Mouse (Mus musculus) embryonic facial prominence, embryonic 13.5 days (tissue): Measurements from ENCODE around the gene Rab20. TPM values are rescaled to one million over a fixed set of nuclear protein-coding genes. Genes with fewer than 3 reads are reported as not detected.

ENCODE experiments used
- ATAC-seq: fragments of 200-750 bp; cut with Nextera tagmentation; 2 replicates; pipeline ENCODE4 v1.8.0; 2017; ENCODE audit warnings: low read depth; ENCODE audit not compliant: insufficient number of reproducible peaks, insufficient read depth, low FRiP score, low TSS enrichment
- H3K27ac ChIP-seq: fragments of 300-500 bp; sonication (generic); 2 replicates; pipeline ENCODE4 v1.5.1; 2015; ENCODE audit warnings: moderate library complexity, mild to moderate bottlenecking, inconsistent platforms
- H3K27me3 ChIP-seq: fragments of 300-500 bp; sonication (generic); 2 replicates; pipeline ENCODE4 v1.6.1; 2015; ENCODE audit warnings: mild to moderate bottlenecking, inconsistent platforms
- H3K36me3 ChIP-seq: fragments of 300-500 bp; sonication (generic); 2 replicates; pipeline ENCODE4 v1.6.1; 2015; ENCODE audit warnings: mild to moderate bottlenecking, inconsistent platforms
- H3K4me1 ChIP-seq: fragments of 300-500 bp; sonication (generic); 2 replicates; pipeline ENCODE4 v1.6.1; 2015; ENCODE audit warnings: inconsistent platforms
- H3K4me2 ChIP-seq: fragments of 300-500 bp; sonication (generic); 2 replicates; pipeline ENCODE4 v1.6.1; 2015; ENCODE audit warnings: moderate library complexity, mild to moderate bottlenecking, inconsistent platforms
- H3K4me3 ChIP-seq: fragments of 300-500 bp; sonication (generic); 2 replicates; pipeline ENCODE4 v1.5.1; 2015; ENCODE audit warnings: mild to moderate bottlenecking, inconsistent platforms
- H3K9ac ChIP-seq: fragments of 300-500 bp; sonication (generic); 2 replicates; pipeline ENCODE4 v1.6.1; 2015; ENCODE audit warnings: mild to moderate bottlenecking, inconsistent platforms
- H3K9me3 ChIP-seq: fragments of 300-500 bp; sonication (generic); 2 replicates; pipeline ENCODE4 v1.6.1; 2016; ENCODE audit warnings: inconsistent platforms
- WGBS: fragments of 180-500 bp; shearing (Covaris S2); methylation state at CpG from one replicate; pipeline ENCODE4 v1.1.7; 2015; ENCODE audit warnings: mixed read lengths; 5-methylcytosine and 5-hydroxymethylcytosine counted together
- polyA plus RNA-seq: library from polyadenylated mRNA; unstranded; fragments of >200 nt; fragmentation: Nextera tagmentation; extraction: Ambion mirVana; gene quantifications from 2 replicates; pipeline ENCODE4 v1.2.1, GENCODE M21; 2015

The Rab20 gene
- polyA plus RNA-seq, 1 experiment from 2014 or later, result 0.67 TPM

GRCm38 (mm10) chr8:11463889-11464706, 14.4 kb downstream of the Rab20 start:
- Histone ChIP-seq H3K9ac (no peak overlapping the region), H3K4me1 (peaks cover 20% of the 10 kb centered on the region), H3K27ac (no peak overlapping the region), H3K36me3 (no peaks in the 10 kb centered on the region), H3K4me3 (no peak overlapping the region), H3K27me3 (no peaks in the 10 kb centered on the region), H3K9me3 (no peaks in the 10 kb centered on the region), H3K4me2 (no peak overlapping the region)
- 71% methylated on average over 12 of the region's 12 CpGs for WGBS
- no peak for ATAC-seq

GRCm38 (mm10) chr8:11463541-11463888, 15.0 kb downstream of the Rab20 start:
- H3K4me3 ChIP-seq, result no peak overlapping the region
- H3K27me3 ChIP-seq, result no peaks in the 10 kb centered on the region
- no peak overlapping the region for H3K27ac ChIP-seq
- no peaks in the 10 kb centered on the region for H3K9me3 ChIP-seq
- H3K4me1 ChIP-seq, result peaks cover 25% of the 10 kb centered on the region
- no peaks in the 10 kb centered on the region for H3K36me3 ChIP-seq
- ATAC-seq, result no peak
- WGBS, result 88% methylated on average over 2 of the region's 2 CpGs
- H3K9ac ChIP-seq, result no peak overlapping the region
- no peak overlapping the region for H3K4me2 ChIP-seq

- Histone ChIP-seq H3K9ac (no peak overlapping the region), H3K4me1 (peaks cover 33% of the 10 kb centered on the region), H3K4me2 (no peak overlapping the region), H3K36me3 (no peaks in the 10 kb centered on the region), H3K9me3 (no peaks in the 10 kb centered on the region), H3K27me3 (no peaks in the 10 kb centered on the region), H3K4me3 (no peak overlapping the region), H3K27ac (no peak overlapping the region)
- ATAC-seq, result no peak
- WGBS, result 91% methylated on average over 4 of the region's 4 CpGs
Observed at GRCm38 (mm10) chr8:11462641-11463040, 15.9 kb downstream of the Rab20 start.

GRCm38 (mm10) chr8:11461847-11462246, 16.7 kb downstream of the Rab20 start:
- Histone ChIP-seq H3K27me3 (no peaks in the 10 kb centered on the region), H3K4me3 (no peak overlapping the region), H3K9me3 (no peaks in the 10 kb centered on the region), H3K4me2 (no peak overlapping the region), H3K27ac (no peak overlapping the region), H3K36me3 (no peaks in the 10 kb centered on the region), H3K9ac (no peak overlapping the region), H3K4me1 (peaks cover 38% of the 10 kb centered on the region)
- WGBS, result 66% methylated on average over 2 of the region's 2 CpGs
- no peak for ATAC-seq

- no peak overlapping the region for H3K4me2 ChIP-seq
- no peaks in the 10 kb centered on the region for H3K36me3 ChIP-seq
- no peak overlapping the region for H3K4me3 ChIP-seq
- no peak overlapping the region for H3K9ac ChIP-seq
- WGBS, result 15% methylated on average over 2 of the region's 2 CpGs
- no peaks in the 10 kb centered on the region for H3K9me3 ChIP-seq
- no peak for ATAC-seq
- no peaks in the 10 kb centered on the region for H3K27me3 ChIP-seq
- H3K4me1 ChIP-seq, result peaks cover 32% of the 10 kb centered on the region
- H3K27ac ChIP-seq, result no peak overlapping the region
Observed at GRCm38 (mm10) chr8:11460934-11461333, 17.6 kb downstream of the Rab20 start.

- Histone ChIP-seq H3K4me1 (peaks cover 33% of the 10 kb centered on the region), H3K27me3 (no peaks in the 10 kb centered on the region), H3K27ac (no peak overlapping the region; the same call in 1 of the 2 replicates), H3K4me3 (no peak overlapping the region), H3K36me3 (no peaks in the 10 kb centered on the region), H3K9me3 (no peaks in the 10 kb centered on the region), H3K4me2 (no peak overlapping the region), H3K9ac (no peak overlapping the region)
- ATAC-seq, result peak; percentile 49; the same call in 1 of the 2 replicates
- 13% methylated on average over 5 of the region's 5 CpGs for WGBS
Observed at GRCm38 (mm10) chr8:11459016-11459415, 19.5 kb downstream of the Rab20 start.

GRCm38 (mm10) chr8:11457981-11458836, 20.3 kb downstream of the Rab20 start:
- Histone ChIP-seq H3K27me3 (no peaks in the 10 kb centered on the region), H3K4me1 (peaks cover 39% of the 10 kb centered on the region), H3K4me3 (no peak overlapping the region), H3K9ac (no peak overlapping the region), H3K27ac (peak overlapping the region; percentile 60; the same call in 1 of the 2 replicates), H3K9me3 (no peaks in the 10 kb centered on the region), H3K36me3 (no peaks in the 10 kb centered on the region), H3K4me2 (no peak overlapping the region)
- WGBS, result 30% methylated on average over 12 of the region's 12 CpGs
- ATAC-seq, result no peak

- Histone ChIP-seq H3K36me3 (no peaks in the 10 kb centered on the region), H3K9ac (no peak overlapping the region), H3K4me3 (no peak overlapping the region), H3K4me1 (peaks cover 48% of the 10 kb centered on the region), H3K27ac (no peak overlapping the region), H3K9me3 (no peaks in the 10 kb centered on the region), H3K4me2 (no peak overlapping the region), H3K27me3 (no peaks in the 10 kb centered on the region)
- WGBS, result 47% methylated on average over 3 of the region's 3 CpGs
- no peak for ATAC-seq
Observed at GRCm38 (mm10) chr8:11457278-11457677, 21.2 kb downstream of the Rab20 start.

- H3K27ac ChIP-seq, result no peak overlapping the region
- ATAC-seq, result no peak
- no peak overlapping the region for H3K4me2 ChIP-seq
- H3K9me3 ChIP-seq, result no peaks in the 10 kb centered on the region
- H3K9ac ChIP-seq, result no peak overlapping the region
- H3K36me3 ChIP-seq, result no peaks in the 10 kb centered on the region
- 40% methylated on average over 12 of the region's 12 CpGs for WGBS
- H3K27me3 ChIP-seq, result no peaks in the 10 kb centered on the region
- peaks cover 44% of the 10 kb centered on the region for H3K4me1 ChIP-seq
- no peak overlapping the region for H3K4me3 ChIP-seq
Observed at GRCm38 (mm10) chr8:11454228-11454627, 24.3 kb downstream of the Rab20 start.

- no peak for ATAC-seq
- Histone ChIP-seq H3K4me2 (no peak overlapping the region), H3K9ac (no peak overlapping the region), H3K9me3 (no peaks in the 10 kb centered on the region), H3K27me3 (no peaks in the 10 kb centered on the region), H3K36me3 (peaks cover 11% of the 10 kb centered on the region), H3K27ac (no peak overlapping the region), H3K4me1 (peaks cover 32% of the 10 kb centered on the region), H3K4me3 (no peak overlapping the region)
- WGBS, result 16% methylated on average over 4 of the region's 4 CpGs
Observed at GRCm38 (mm10) chr8:11452974-11453373, 25.5 kb downstream of the Rab20 start.

- Histone ChIP-seq H3K27ac (no peak overlapping the region), H3K36me3 (peaks cover 15% of the 10 kb centered on the region), H3K27me3 (no peaks in the 10 kb centered on the region), H3K4me1 (peaks cover 28% of the 10 kb centered on the region), H3K9ac (no peak overlapping the region), H3K4me2 (no peak overlapping the region), H3K4me3 (no peak overlapping the region), H3K9me3 (no peaks in the 10 kb centered on the region)
- no peak for ATAC-seq
- 63% methylated on average over 3 of the region's 3 CpGs for WGBS
Observed at GRCm38 (mm10) chr8:11452559-11452958, 26.0 kb downstream of the Rab20 start.

- 89% methylated on average over 1 of the region's 1 CpGs for WGBS
- Histone ChIP-seq H3K9me3 (no peaks in the 10 kb centered on the region), H3K27me3 (no peaks in the 10 kb centered on the region), H3K27ac (no peak overlapping the region), H3K4me1 (peaks cover 24% of the 10 kb centered on the region), H3K36me3 (peaks cover 19% of the 10 kb centered on the region), H3K9ac (no peak overlapping the region), H3K4me3 (no peak overlapping the region), H3K4me2 (no peak overlapping the region)
- no peak for ATAC-seq
Observed at GRCm38 (mm10) chr8:11452152-11452551, 26.4 kb downstream of the Rab20 start.
